Mouse (Mus musculus): ENCODE results near the gene Ola1. TPM values are rescaled to one million over a fixed set of nuclear protein-coding genes. Genes with fewer than 3 reads are reported as not detected.

Ola1 gene
- polyA plus RNA-seq, 1 experiment from 2014 or later: 81.7 TPM

Other genes starting within 250 kb of the Ola1 start
- 66.9 and 70.3 TPM in 2 replicates for gene Sp3, start 238.5 kb downstream of the Ola1 start, polyA plus RNA-seq (2014; fragmentation: Nextera tagmentation; extraction: Ambion mirVana)
- not detected in 2 replicates for gene Gm11084, start 232.2 kb downstream of the Ola1 start, polyA plus RNA-seq (2014; fragmentation: Nextera tagmentation; extraction: Ambion mirVana)
- not detected in 2 replicates for gene Sp9, start 53.0 kb upstream of the Ola1 start, polyA plus RNA-seq (2014; fragmentation: Nextera tagmentation; extraction: Ambion mirVana)
- 10.6 and 11.7 TPM in 2 replicates for gene Scrn3, start 93.7 kb upstream of the Ola1 start, polyA plus RNA-seq (2014; fragmentation: Nextera tagmentation; extraction: Ambion mirVana)
- 28.1 and 29.6 TPM in 2 replicates for gene Cir1, start 93.8 kb upstream of the Ola1 start, polyA plus RNA-seq (2014; fragmentation: Nextera tagmentation; extraction: Ambion mirVana)
- gene Gpr155, start 167.6 kb upstream of the Ola1 start, polyA plus RNA-seq (2014; fragmentation: Nextera tagmentation; extraction: Ambion mirVana): 3.9 and 4.3 TPM in 2 replicates